Mouse (Mus musculus) thymus, adult 18-20 months (tissue): Measurements from ENCODE around the gene Lyrm7.
A peak's percentile ranks its signal among the peaks of the same experiment; 100 is the strongest.
"Not testable (repeated sequence)": the region's sequence is repeated elsewhere in the genome, so short reads cannot be mapped to it uniquely, and the experiment has no call there.

Experiments used
- DNase-seq, 2 experiments: peaks; one replicate each; pipeline ENCODE4 v3.0.0; 2022; ENCODE audit warnings: mixed read lengths in 2 of 2

Gene Lyrm7

GRCm38 (mm10) chr11:54879922-54880321, 19.2 kb upstream of the Lyrm7 start:
- DNase-seq: no peak

- DNase-seq: no peak
Measured at GRCm38 (mm10) chr11:54879434-54879833, 18.7 kb upstream of the Lyrm7 start.

GRCm38 (mm10) chr11:54878893-54879292, 18.2 kb upstream of the Lyrm7 start:
- DNase-seq: no peak

- DNase-seq: no peak
Measured at GRCm38 (mm10) chr11:54876031-54876430, 15.3 kb upstream of the Lyrm7 start.

- no peak for DNase-seq
Measured at GRCm38 (mm10) chr11:54871831-54872537, 11.3 kb upstream of the Lyrm7 start.

- DNase-seq: no peak
Measured at GRCm38 (mm10) chr11:54869318-54869717, 8.6 kb upstream of the Lyrm7 start.

- DNase-seq: no peak
Measured at GRCm38 (mm10) chr11:54868445-54868844, 7.7 kb upstream of the Lyrm7 start.

- no peak for DNase-seq
Measured at GRCm38 (mm10) chr11:54867903-54868434, 7.3 kb upstream of the Lyrm7 start.

- no peak for DNase-seq
Measured at GRCm38 (mm10) chr11:54867049-54867385, 6.3 kb upstream of the Lyrm7 start.

- peak; percentile 80 to 85 for DNase-seq
Measured at GRCm38 (mm10) chr11:54866119-54867048, 5.7 kb upstream of the Lyrm7 start, which contains the start of gene Hint1. Gene Hint1 (plus strand): TSS chr11:54866383.

GRCm38 (mm10) chr11:54865330-54866085, 4.8 kb upstream of the Lyrm7 start:
- no peak for DNase-seq

- DNase-seq: no peak
Measured at GRCm38 (mm10) chr11:54862621-54863520, 2.2 kb upstream of the Lyrm7 start.

GRCm38 (mm10) chr11:54861471-54862420, 1.0 kb upstream of the Lyrm7 start:
- no peak for DNase-seq

GRCm38 (mm10) chr11:54859322-54860165, 1.2 kb downstream of the Lyrm7 start:
- DNase-seq: no peak

- not testable (repeated sequence) for DNase-seq
Measured at GRCm38 (mm10) chr11:54858880-54859279, 1.8 kb downstream of the Lyrm7 start.

- no peak for DNase-seq
Measured at GRCm38 (mm10) chr11:54851656-54852055, 9.1 kb downstream of the Lyrm7 start.

- DNase-seq: peak; percentile 32 to 64
Measured at GRCm38 (mm10) chr11:54849961-54850758, 10.6 kb downstream of the Lyrm7 start.
